Mouse (Mus musculus) testis, adult 2 months (tissue): Measurements from ENCODE around the gene Lrrc4.

Experiments
- CTCF ChIP-seq: fragments of 200-500 bp; IDR thresholded peaks from 2 replicates; pipeline ENCODE4 v1.5.1; 2012; ENCODE audit warnings: low read depth, mild to moderate bottlenecking, inconsistent platforms, low read length, moderate library complexity; ENCODE audit not compliant: control insufficient read depth, insufficient read depth, insufficient replicate concordance
- POLR2A ChIP-seq: fragments of 200-500 bp; IDR thresholded peaks from 2 replicates; pipeline ENCODE4 v1.6.1; 2012; ENCODE audit warnings: low read depth, mild to moderate bottlenecking, inconsistent platforms, low read length, moderate library complexity; ENCODE audit not compliant: control insufficient read depth

GRCm38 (mm10) chr6:28848285-28848794 is 16.8 kb upstream of the Lrrc4 start:
- TF ChIP-seq POLR2A = no peak
- no peak for TF ChIP-seq CTCF
